Mouse (Mus musculus) mouse embryonic stem cell (cell line): ENCODE data around the gene Rhox1.
"Not testable (repeated sequence)": the region's sequence is repeated elsewhere in the genome, so short reads cannot be mapped to it uniquely, and the experiment has no call there.

Experiments
- in situ Hi-C, 2 experiments: fragments of 300-500 bp; cut with MboI; formaldehyde crosslinking; loops; 1 replicate in 1 of 2; 3 replicates in 1 of 2; pipeline ENCODE4 v1.14.3; 2019 to 2020; ENCODE audit warnings: low sequenced_read_pairs in 2 of 2, low pct_unique_long_range_greater_than_20kb in 1 of 2, mixed read lengths in 1 of 2; ENCODE audit not compliant: unreplicated experiment in 1 of 2

Gene Rhox1

DNA sequence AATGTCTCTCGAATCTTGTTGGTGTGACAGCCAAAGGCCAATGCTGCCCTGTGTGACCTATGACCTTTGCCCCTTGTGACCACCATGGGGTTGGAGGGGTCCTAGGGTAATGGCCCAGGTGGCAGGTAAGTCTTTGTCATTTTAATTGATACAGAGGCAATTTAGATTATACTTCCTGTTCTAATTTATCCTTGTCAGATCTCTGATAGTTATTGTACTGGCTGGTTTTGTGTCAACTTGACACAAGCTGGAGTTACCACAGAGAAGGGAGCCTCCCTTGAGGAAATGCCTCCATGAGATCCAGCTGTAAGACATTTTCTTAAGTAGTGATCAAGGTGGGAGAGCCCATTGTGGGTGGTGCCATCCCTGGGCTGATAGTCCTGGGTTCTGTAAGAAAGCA, at the start of gene Rhox1:
Gene Rhox1, minus strand, starts transcription at position 101 of the 400 bp plus-strand sequence.
- in situ Hi-C loops, result not testable (repeated sequence)

DNA sequence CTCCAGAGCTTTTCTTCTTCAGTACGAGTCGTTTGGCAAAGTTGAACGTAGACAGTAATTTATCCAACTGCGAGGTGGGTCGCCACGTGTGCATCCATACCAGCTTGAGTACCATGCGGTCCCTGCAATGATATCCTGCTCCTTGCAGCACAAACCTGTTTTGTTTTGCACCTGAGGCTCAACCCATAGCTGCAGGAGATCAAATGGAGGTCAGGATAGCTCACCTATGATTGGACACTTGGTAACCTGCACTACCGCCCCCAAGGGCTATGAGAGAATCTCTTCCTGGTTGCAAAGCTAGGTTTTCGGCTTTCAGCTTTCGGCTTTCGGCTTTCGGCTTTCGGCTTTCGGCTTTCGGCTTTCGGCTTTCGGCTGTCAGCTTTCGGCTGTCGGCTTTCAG, 43.0 kb upstream of the Rhox1 start, which contains the start of gene Rhox4a:
Gene Rhox4a, plus strand, starts transcription at position 301 of the 400 bp plus-strand sequence.
- in situ Hi-C loops, result not testable (repeated sequence)

DNA sequence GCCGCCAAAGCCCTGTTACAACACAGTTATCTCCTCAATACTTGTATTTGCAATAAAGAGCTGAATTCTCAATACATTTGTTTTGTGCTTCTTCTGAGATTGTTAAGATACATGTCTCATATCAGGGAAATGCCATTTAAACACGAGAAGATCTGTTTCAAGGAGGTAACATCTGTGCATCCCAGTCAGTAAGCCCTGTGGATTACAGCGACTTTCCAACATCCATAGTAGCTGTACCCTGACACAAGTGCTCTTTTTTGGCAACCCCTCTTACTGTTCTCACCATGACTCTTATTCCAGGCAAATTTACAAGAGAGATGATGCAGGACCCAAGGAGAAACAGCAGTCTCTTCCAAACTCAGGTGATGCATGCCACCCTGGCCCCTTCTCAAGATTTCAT, 27.6 kb upstream of the Rhox1 start, which contains the start of gene Rhox3a:
Gene Rhox3a, plus strand, starts transcription at position 301 of the 400 bp plus-strand sequence.
- in situ Hi-C loops, result not testable (repeated sequence)

DNA sequence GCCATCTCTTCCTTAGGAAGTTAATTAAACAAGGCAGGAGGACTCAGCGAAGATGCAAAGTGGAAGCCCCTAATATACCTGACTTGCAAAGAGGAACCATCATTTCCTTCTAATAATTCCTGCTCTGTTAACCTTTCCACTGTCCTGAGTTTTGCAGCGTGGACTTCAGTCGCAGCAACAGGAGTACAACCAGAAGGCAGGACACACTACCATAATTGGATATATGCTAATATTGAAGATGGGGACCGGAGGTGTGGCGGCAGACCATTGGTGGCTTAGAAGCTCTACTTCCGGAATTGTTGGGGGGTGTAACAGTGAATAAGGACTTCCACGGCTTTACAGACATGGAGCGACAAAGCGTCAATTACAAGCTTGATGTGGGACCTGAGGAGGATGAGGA, 22.6 kb upstream of the Rhox1 start, which contains the start of gene Rhox2a:
Gene Rhox2a, plus strand, starts transcription at position 301 of the 400 bp plus-strand sequence.
- in situ Hi-C loops, result not testable (repeated sequence)

DNA sequence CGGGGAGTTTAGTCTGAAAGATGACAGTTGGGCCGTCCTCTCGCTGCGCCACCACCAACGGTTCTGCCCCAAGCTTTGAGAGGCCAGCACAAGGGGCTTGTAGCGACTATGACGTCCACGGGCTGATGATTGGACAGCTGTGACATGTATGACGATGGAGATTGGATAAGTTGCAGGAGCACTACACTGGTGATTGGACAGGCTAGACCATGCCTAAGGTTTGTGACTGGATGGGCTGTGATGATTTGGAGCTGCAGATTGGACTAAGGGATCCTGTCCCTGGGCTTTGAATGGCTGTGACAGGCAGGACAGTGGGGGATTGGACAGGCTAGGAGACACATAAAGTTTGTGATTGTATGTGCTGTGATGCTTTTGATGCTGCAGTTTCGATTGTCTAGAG, 11.1 kb downstream of the Rhox1 start, which contains the start of gene Gm9:
Gene Gm9, minus strand, starts transcription at position 101 of the 400 bp plus-strand sequence.
- in situ Hi-C loops, result no loop called here

DNA sequence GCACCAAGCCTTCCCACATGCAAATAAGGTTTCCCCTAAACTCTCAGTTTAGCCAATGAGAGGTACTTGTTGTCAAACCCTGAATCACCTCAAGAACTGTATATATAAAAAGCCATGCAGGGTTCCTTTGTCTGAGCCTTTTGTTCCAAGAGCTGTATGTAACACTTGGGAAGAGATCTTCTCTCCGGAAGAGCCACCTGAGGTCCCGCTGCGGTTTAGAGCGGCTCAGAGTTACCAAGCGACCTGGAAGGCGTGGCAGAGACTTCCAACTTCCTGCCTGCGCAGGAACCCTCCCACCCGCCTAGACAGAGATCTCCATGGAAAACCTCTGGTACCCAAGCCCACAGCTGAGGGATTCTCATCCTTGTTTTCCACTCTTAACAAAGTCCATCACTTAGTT, 23.4 kb downstream of the Rhox1 start:
- in situ Hi-C loops, result loop anchor here in 1 of 2 experiments (10.0 kb wide), 1 partner anchor 706 kb away; the partner anchor contains the start of gene Rhox9

DNA sequence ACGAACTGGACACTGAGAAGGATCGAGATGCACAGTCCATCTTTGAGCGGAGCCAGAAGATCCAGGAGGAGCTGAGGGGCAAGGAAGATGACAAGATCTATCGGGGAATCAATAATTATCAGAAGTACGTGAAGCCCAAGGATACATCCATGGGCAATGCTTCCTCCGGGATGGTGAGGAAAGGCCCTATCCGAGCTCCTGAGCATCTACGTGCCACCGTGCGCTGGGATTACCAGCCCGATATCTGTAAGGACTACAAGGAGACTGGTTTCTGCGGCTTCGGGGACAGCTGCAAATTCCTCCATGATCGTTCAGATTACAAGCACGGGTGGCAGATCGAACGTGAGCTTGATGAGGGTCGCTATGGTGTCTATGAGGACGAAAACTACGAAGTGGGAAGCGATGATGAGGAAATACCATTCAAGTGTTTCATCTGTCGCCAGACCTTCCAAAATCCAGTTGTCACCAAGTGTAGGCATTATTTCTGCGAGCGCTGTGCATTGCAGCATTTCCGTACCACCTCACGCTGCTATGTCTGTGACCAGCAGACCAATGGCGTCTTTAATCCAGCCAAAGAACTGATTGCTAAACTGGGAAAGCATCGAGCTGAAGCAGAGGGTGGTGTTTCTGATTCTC, 30.2 kb downstream of the Rhox1 start:
- in situ Hi-C loops, result loop anchor here in 1 of 2 experiments (10.0 kb wide), 1 partner anchor 713 kb away; the partner anchor contains the start of gene Rhox9

DNA sequence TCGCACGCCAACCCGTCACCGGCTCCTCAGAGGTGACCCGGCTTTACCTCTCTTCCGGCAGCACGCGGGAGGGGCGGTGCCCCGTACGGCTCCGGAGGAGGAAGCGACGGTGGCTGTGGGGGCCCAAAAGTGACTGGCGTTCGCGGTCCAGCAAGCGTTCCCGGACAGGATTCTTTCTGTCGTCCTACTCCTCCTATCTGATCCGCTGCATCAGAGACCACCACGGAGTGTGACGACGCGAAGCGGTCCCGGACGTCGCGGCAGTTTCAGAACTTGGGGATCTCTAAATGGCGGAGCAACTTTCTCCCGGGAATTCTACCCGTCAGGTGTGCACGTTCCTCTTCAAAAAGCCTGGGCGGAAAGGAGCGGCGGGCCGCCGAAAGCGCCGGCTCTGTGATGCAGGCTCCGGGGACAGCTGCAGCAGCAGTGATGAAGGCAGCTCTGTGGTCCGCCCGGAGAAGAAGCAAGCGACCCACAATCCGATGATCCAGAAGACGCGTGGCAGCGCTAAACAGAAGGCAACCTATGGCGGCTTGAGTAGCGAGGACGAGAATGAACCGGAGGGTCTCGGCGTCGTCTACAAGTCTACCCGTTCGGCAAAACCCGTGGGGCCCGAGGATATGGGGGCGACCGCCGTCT, 30.8 kb downstream of the Rhox1 start, which contains the start of the genes Ndufa1 and Rnf113a1:
Gene Ndufa1, minus strand, starts transcription at position 59 of the 639 bp plus-strand sequence.
Gene Rnf113a1, plus strand, starts transcription at position 141 of the 639 bp plus-strand sequence.
- in situ Hi-C loops, result loop anchor here in 1 of 2 experiments (10.0 kb wide), 1 partner anchor 714 kb away; the partner anchor contains the start of gene Rhox9

DNA sequence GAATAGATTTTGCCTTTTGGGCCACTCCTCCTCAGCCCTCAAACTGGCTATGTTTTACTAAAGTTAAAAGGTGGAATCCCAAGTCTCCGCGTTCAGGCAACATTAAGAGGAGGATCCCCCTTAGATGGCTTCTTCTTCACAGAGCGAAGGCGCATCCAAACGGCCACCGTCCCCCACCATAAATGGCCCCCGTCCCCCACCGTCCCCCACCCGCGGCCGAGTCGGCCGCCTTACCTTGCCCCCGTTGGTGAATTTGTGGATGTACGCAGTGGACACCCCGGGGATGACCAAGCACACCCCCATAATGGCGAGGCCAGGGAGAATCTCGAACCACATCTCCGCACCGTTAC, 31.3 kb downstream of the Rhox1 start:
- in situ Hi-C loops, result loop anchor here in 1 of 2 experiments (10.0 kb wide), 1 partner anchor 714 kb away; the partner anchor contains the start of gene Rhox9

DNA sequence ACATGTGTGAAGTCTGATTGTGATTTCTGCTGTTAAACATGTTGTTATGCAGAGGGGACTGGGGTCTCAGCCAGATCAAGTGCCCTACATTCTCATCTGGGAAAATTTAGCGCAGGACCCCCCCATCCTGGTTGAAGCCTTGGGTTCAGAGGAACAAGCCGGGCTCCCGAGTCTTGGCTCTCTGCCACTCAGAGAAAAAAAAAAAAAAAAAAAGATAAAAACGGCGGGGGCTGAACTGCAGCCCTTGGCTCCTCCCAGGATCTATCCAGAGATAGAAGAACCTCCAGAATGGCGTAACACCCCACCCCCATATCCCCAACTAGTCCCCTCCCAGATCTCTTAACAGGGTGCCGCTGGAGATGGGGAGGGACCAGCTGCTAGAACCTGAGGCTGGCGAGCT, 37.7 kb downstream of the Rhox1 start:
- in situ Hi-C loops, result not testable (repeated sequence)

DNA sequence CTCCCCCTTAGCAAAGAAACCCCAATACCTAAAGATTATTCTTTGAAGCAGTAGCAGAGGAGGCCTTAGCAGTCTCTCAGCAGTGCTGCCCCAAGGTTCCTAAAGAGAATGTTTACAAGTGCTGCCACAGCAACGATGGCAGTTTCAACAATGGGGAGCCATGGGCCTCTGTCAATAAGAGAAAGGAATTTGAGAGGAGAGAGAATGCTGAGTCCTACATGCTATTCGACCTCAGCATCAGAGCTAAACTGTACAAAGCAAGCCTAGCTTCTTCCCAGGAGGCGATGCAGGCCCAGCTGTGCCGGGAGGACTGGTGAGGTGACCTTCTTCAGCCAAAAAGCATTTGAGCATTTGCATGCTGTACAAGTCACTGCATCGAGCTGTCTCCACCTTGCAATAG, 53.3 kb downstream of the Rhox1 start, which contains the start of gene Akap14:
Gene Akap14, minus strand, starts transcription at position 101 of the 400 bp plus-strand sequence.
- in situ Hi-C loops, result no loop called here

DNA sequence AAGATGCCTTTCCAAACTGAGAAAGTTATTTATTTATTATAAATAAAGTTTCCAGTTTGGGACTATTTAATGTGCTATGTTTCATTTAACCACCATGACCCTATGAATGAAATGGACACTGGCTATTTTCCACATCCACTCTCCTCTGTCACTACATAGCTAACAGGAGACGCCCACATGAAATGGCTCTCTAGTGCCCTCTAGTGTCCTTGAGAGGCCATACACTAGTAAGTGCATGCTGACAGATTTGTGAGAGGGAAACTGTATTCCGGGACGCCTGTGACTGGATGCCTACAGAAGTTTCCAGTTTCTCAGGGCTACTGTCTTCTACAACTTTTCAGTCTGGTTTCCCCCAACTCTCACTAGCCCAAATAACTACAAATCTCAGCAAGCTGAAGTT, 55.0 kb downstream of the Rhox1 start:
- in situ Hi-C loops, result no loop called here
